Mouse (Mus musculus): Measurements from ENCODE around the gene Fbn1. TPM values are rescaled to one million over a fixed set of nuclear protein-coding genes. Genes with fewer than 3 reads are reported as not detected.

The Fbn1 gene
- total and polyA plus RNA-seq, 3 experiments, result 0.04 to 0.17 (median 0.09) TPM

GRCm38 (mm10) chr2:125530665-125531064 lies 22.9 kb upstream of the Fbn1 start:
- dilution Hi-C loops (cut with MboI; ENCODE audit: extremely low pct_ligation_motif_present, extremely low pct_unique_long_range_greater_than_20kb, low sequenced_read_pairs) (no loop called here), in situ Hi-C loops (cut with MboI; ENCODE audit: low pct_ligation_motif_present, low pct_unique_long_range_greater_than_20kb, low sequenced_read_pairs) (no loop called here)
- no peak for TF ChIP-seq NELFE (IDR thresholded peaks at IDR 0.05; ENCODE audit: low read depth, low read length)
- TF ChIP-seq NRF1 (IDR thresholded peaks at IDR 0.05; ENCODE audit: low read depth, low read length), result no peak
- Histone ChIP-seq H3K27ac (ENCODE audit: insufficient read depth, low read depth) (no peak overlapping the region), H3K4me1 (ENCODE audit: control insufficient read depth in 1 of 2, insufficient read depth in 2 of 2) (peaks cover 0 to 3% of the 10 kb centered on the region in 2 experiments; a peak in 1 of 4 replicates), H3K9ac (ENCODE audit: insufficient read depth, low read depth) (no peak overlapping the region), H3K27me3 (replicated peaks) (no peaks in the 10 kb centered on the region), H3K9me3 (replicated peaks; ENCODE audit: low read length) (no peaks in the 10 kb centered on the region), H3K36me3 (replicated peaks in 1 of 2; ENCODE audit: control insufficient read depth in 1 of 2, insufficient read depth in 1 of 2, low read length in 1 of 2) (no peaks in the 10 kb centered on the region), H3K4me3 (replicated peaks in 1 of 3; ENCODE audit: low read depth in 2 of 3, low read length in 2 of 3, poor library complexity in 1 of 3) (no peak overlapping the region), H3K4me2 (ENCODE audit: insufficient read depth, low read depth, poor library complexity, severe bottlenecking) (no peak overlapping the region), H3K79me2 (replicated peaks; ENCODE audit: control insufficient read depth, extremely low read depth, insufficient read depth, poor library complexity, severe bottlenecking) (no peaks in the 10 kb centered on the region)
- no peak for DNase-seq (ENCODE audit: extremely low read depth)

DNA sequence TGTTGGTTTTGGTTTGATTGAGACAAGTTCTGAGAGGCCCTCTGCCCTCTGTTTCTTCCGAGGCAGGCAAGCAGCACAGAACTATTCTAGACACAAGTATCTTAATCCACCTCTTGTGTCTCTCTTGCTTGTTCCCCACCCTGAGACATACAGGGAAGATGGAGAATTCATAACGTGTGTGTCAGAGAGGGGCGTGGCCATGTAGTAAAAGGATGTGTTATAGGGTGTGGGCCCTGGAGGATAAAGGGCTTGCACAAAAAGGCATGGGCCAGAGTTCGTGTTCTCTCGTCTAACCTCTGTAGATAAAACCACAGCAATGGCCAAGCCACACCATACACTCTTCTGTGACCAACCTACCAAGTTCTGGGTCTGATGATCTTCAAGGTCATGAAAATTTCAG lies 18.8 kb upstream of the Fbn1 start:
- TF ChIP-seq IRF4 (IDR thresholded peaks at IDR 0.05; ENCODE audit: low read depth, low read length), result no peak
- no peaks in the 10 kb centered on the region for H3K36me3 ChIP-seq (replicated peaks in 1 of 2; ENCODE audit: control insufficient read depth in 1 of 2, insufficient read depth in 1 of 2, low read length in 1 of 2)
- DNase-seq (ENCODE audit: extremely low read depth), result no peak
- no peak overlapping the region for H3K27ac ChIP-seq (ENCODE audit: insufficient read depth, low read depth)
- H3K79me2 ChIP-seq (replicated peaks; ENCODE audit: control insufficient read depth, extremely low read depth, insufficient read depth, poor library complexity, severe bottlenecking), result no peaks in the 10 kb centered on the region
- H3K27me3 ChIP-seq (replicated peaks), result no peaks in the 10 kb centered on the region
- in situ Hi-C loops (cut with MboI; ENCODE audit: low pct_ligation_motif_present, low pct_unique_long_range_greater_than_20kb, low sequenced_read_pairs), result no loop called here
- dilution Hi-C loops (cut with MboI; ENCODE audit: extremely low pct_ligation_motif_present, extremely low pct_unique_long_range_greater_than_20kb, low sequenced_read_pairs), result no loop called here
- no peak overlapping the region for H3K4me2 ChIP-seq (ENCODE audit: insufficient read depth, low read depth, poor library complexity, severe bottlenecking)
- H3K9me3 ChIP-seq (replicated peaks; ENCODE audit: low read length), result no peaks in the 10 kb centered on the region
- no peak overlapping the region for H3K9ac ChIP-seq (ENCODE audit: insufficient read depth, low read depth)
- peaks cover 0 to 3% of the 10 kb centered on the region in 2 experiments; a peak in 1 of 4 replicates for H3K4me1 ChIP-seq (ENCODE audit: control insufficient read depth in 1 of 2, insufficient read depth in 2 of 2)
- H3K4me3 ChIP-seq (replicated peaks in 1 of 3; ENCODE audit: low read depth in 2 of 3, low read length in 2 of 3, poor library complexity in 1 of 3), result no peak overlapping the region

GRCm38 (mm10) chr2:125525484-125525883 lies 17.7 kb upstream of the Fbn1 start:
- H3K9me3 ChIP-seq (replicated peaks; ENCODE audit: low read length), result no peaks in the 10 kb centered on the region
- H3K27me3 ChIP-seq (replicated peaks), result no peaks in the 10 kb centered on the region
- no peak overlapping the region for H3K27ac ChIP-seq (ENCODE audit: insufficient read depth, low read depth)
- no peak overlapping the region for H3K9ac ChIP-seq (ENCODE audit: insufficient read depth, low read depth)
- no peak for DNase-seq (ENCODE audit: extremely low read depth)
- peaks cover 0 to 3% of the 10 kb centered on the region in 2 experiments; a peak in 1 of 4 replicates for H3K4me1 ChIP-seq (ENCODE audit: control insufficient read depth in 1 of 2, insufficient read depth in 2 of 2)
- H3K4me3 ChIP-seq (replicated peaks in 1 of 3; ENCODE audit: low read depth in 2 of 3, low read length in 2 of 3, poor library complexity in 1 of 3), result no peak overlapping the region
- TF ChIP-seq MYC (IDR thresholded peaks at IDR 0.05; ENCODE audit: low read depth, low read length), result no peak
- TF ChIP-seq ETS1 (conservative IDR thresholded peaks at IDR 0.05; ENCODE audit: low read depth, low read length), result no peak
- peak; percentile 75; the same call in 1 of the 2 replicates for TF ChIP-seq MAFK (IDR thresholded peaks at IDR 0.05; ENCODE audit: insufficient replicate concordance, low read length)
- no peak for TF ChIP-seq ZNF384 (IDR thresholded peaks at IDR 0.05; ENCODE audit: low read depth, low read length)
- TF ChIP-seq GABPA (IDR thresholded peaks at IDR 0.05; ENCODE audit: insufficient replicate concordance, low read depth, low read length), result no peak
- dilution Hi-C loops (cut with MboI; ENCODE audit: extremely low pct_ligation_motif_present, extremely low pct_unique_long_range_greater_than_20kb, low sequenced_read_pairs), result no loop called here
- no peaks in the 10 kb centered on the region for H3K36me3 ChIP-seq (replicated peaks in 1 of 2; ENCODE audit: control insufficient read depth in 1 of 2, insufficient read depth in 1 of 2, low read length in 1 of 2)
- in situ Hi-C loops (cut with MboI; ENCODE audit: low pct_ligation_motif_present, low pct_unique_long_range_greater_than_20kb, low sequenced_read_pairs), result no loop called here
- H3K4me2 ChIP-seq (ENCODE audit: insufficient read depth, low read depth, poor library complexity, severe bottlenecking), result no peak overlapping the region
- no peaks in the 10 kb centered on the region for H3K79me2 ChIP-seq (replicated peaks; ENCODE audit: control insufficient read depth, extremely low read depth, insufficient read depth, poor library complexity, severe bottlenecking)
